Mouse (Mus musculus) lung, embryonic 14.5 days (tissue): ENCODE data around the gene Zfp983. TPM values are rescaled to one million over a fixed set of nuclear protein-coding genes. Genes with fewer than 3 reads are reported as not detected.
"Not testable (repeated sequence)": the region's sequence is repeated elsewhere in the genome, so short reads cannot be mapped to it uniquely, and the experiment has no call there.

Experiments used
- ATAC-seq: fragments of 200-750 bp; cut with Nextera tagmentation; 2 replicates; pipeline ENCODE4 v1.8.0; 2017; ENCODE audit warnings: mild to moderate bottlenecking, moderate TSS enrichment, moderate library complexity; ENCODE audit not compliant: insufficient read depth
- DNase-seq: peaks from one replicate; pipeline ENCODE4 v3.0.0-alpha.2; 2015
- H3K27ac ChIP-seq: fragments of 300-500 bp; sonication (generic); 2 replicates; pipeline ENCODE4 v1.5.1; 2014; ENCODE audit warnings: low read depth, mild to moderate bottlenecking, moderate library complexity
- H3K27me3 ChIP-seq: fragments of 300-500 bp; sonication (generic); 2 replicates; pipeline ENCODE4 v1.6.1; 2014; ENCODE audit warnings: low read length, control low read depth; ENCODE audit not compliant: insufficient read depth
- H3K36me3 ChIP-seq: fragments of 300-500 bp; sonication (generic); 2 replicates; pipeline ENCODE4 v1.6.1; 2014; ENCODE audit warnings: control low read depth; ENCODE audit not compliant: insufficient read depth
- H3K4me1 ChIP-seq: fragments of 300-500 bp; sonication (generic); 2 replicates; pipeline ENCODE4 v1.6.1; 2014; ENCODE audit warnings: antibody characterized with exemption, control low read depth; ENCODE audit not compliant: insufficient read depth
- H3K4me2 ChIP-seq: fragments of 300-500 bp; sonication (generic); 2 replicates; pipeline ENCODE4 v1.6.1; 2014; ENCODE audit warnings: mild to moderate bottlenecking
- H3K4me3 ChIP-seq: fragments of 300-500 bp; sonication (generic); 2 replicates; pipeline ENCODE4 v1.5.1; 2014; ENCODE audit warnings: low read depth, low read length
- H3K9ac ChIP-seq: fragments of 300-500 bp; sonication (generic); 2 replicates; pipeline ENCODE4 v1.6.1; 2014
- H3K9me3 ChIP-seq: fragments of 300-500 bp; sonication (generic); 2 replicates; pipeline ENCODE4 v1.6.1; 2016; ENCODE audit warnings: low read depth, low read length, control low read depth
- CTCF ChIP-seq: IDR thresholded peaks from 2 replicates; pipeline ENCODE4 v1.5.1; 2016; ENCODE audit warnings: antibody characterized with exemption, low read depth
- WGBS: fragments of 180-500 bp; shearing (Covaris S2); extraction: QIAGEN DNeasy Blood & Tissue Kit; methylation state at CpG from one replicate; pipeline ENCODE4 v1.1.7; 2014; 5-methylcytosine and 5-hydroxymethylcytosine counted together
- polyA plus RNA-seq: library from polyadenylated mRNA; unstranded; fragments of >200 nt; fragmentation: Nextera tagmentation; extraction: Ambion mirVana; gene quantifications from 2 replicates; pipeline ENCODE4 v1.2.1, GENCODE M21; 2014

Gene Zfp983
- polyA plus RNA-seq, result 2.9 and 4.3 TPM in 2 replicates

GRCm38 (mm10) chr17:21650364-21650907 is at the start of gene Zfp983:
Gene Zfp983 (plus strand): TSS chr17:21650624.
- H3K4me1 ChIP-seq, H3K9me3 ChIP-seq, H3K36me3 ChIP-seq, H3K27me3 ChIP-seq: not testable (repeated sequence)
- ATAC-seq (peak; percentile 100), DNase-seq (peak; percentile 92)
- H3K4me3 ChIP-seq, result peak within 1 kb of the TSS; percentile 42
- H3K9ac ChIP-seq, result peak within 1 kb of the TSS; percentile 36; the same call in 1 of the 2 replicates
- H3K4me2 ChIP-seq, result peak within 1 kb of the TSS; percentile 54
- H3K27ac ChIP-seq, result peak within 1 kb of the TSS; percentile 65
- WGBS, result under 1% methylated on average over 17 of the region's 17 CpGs

- H3K27me3 ChIP-seq, result no peaks in the 10 kb centered on the region
- H3K9ac ChIP-seq, result no peak overlapping the region
- no peaks in the 10 kb centered on the region for H3K9me3 ChIP-seq
- ATAC-seq (no peak), DNase-seq (no peak)
- H3K4me2 ChIP-seq, result no peak overlapping the region
- WGBS, result 71% methylated on average over 3 of the region's 3 CpGs
- H3K36me3 ChIP-seq, result no peaks in the 10 kb centered on the region
- no peaks in the 10 kb centered on the region for H3K4me1 ChIP-seq
- no peak for TF ChIP-seq CTCF
- no peak overlapping the region for H3K27ac ChIP-seq
- H3K4me3 ChIP-seq, result no peak overlapping the region
Observed at GRCm38 (mm10) chr17:21616356-21616755, 34.1 kb upstream of the Zfp983 start.

GRCm38 (mm10) chr17:21617352-21617751 is 33.1 kb upstream of the Zfp983 start:
- no peak for TF ChIP-seq CTCF
- Histone ChIP-seq H3K4me2 (peak overlapping the region; percentile 15; the same call in 1 of the 2 replicates), H3K9ac (no peak overlapping the region), H3K27ac (no peak overlapping the region), H3K27me3 (no peaks in the 10 kb centered on the region), H3K4me3 (no peak overlapping the region), H3K36me3 (no peaks in the 10 kb centered on the region), H3K4me1 (no peaks in the 10 kb centered on the region), H3K9me3 (no peaks in the 10 kb centered on the region)
- DNase-seq (no peak), ATAC-seq (no peak)
- 9% methylated on average over 9 of the region's 9 CpGs for WGBS

GRCm38 (mm10) chr17:21623647-21624046 is 26.8 kb upstream of the Zfp983 start:
- Histone ChIP-seq H3K9ac (no peak overlapping the region), H3K9me3 (no peaks in the 10 kb centered on the region), H3K27me3 (no peaks in the 10 kb centered on the region), H3K4me2 (no peak overlapping the region), H3K36me3 (no peaks in the 10 kb centered on the region), H3K27ac (no peak overlapping the region), H3K4me3 (no peak overlapping the region), H3K4me1 (no peaks in the 10 kb centered on the region)
- DNase-seq, result no peak
- no peak for ATAC-seq
- WGBS, result 0% methylated on average over 1 of the region's 3 CpGs
- TF ChIP-seq CTCF, result no peak

GRCm38 (mm10) chr17:21635758-21636157 is 14.7 kb upstream of the Zfp983 start:
- not testable (repeated sequence) for H3K4me1 ChIP-seq, H3K4me2 ChIP-seq, H3K36me3 ChIP-seq, DNase-seq, H3K27ac ChIP-seq, ATAC-seq, H3K9ac ChIP-seq, H3K27me3 ChIP-seq, H3K9me3 ChIP-seq, H3K4me3 ChIP-seq
- whole genome bisulfite sequencing, result 54% methylated on average over 4 of the region's 4 CpGs

- no peak overlapping the region for H3K27ac ChIP-seq
- no peaks in the 10 kb centered on the region for H3K9me3 ChIP-seq
- H3K9ac ChIP-seq, result no peak overlapping the region
- no peaks in the 10 kb centered on the region for H3K36me3 ChIP-seq
- DNase-seq, result peak; percentile 1
- WGBS, result 40% methylated on average over 3 of the region's 3 CpGs
- no peak for ATAC-seq
- H3K4me3 ChIP-seq, result no peak overlapping the region
- H3K4me1 ChIP-seq, result no peaks in the 10 kb centered on the region
- no peaks in the 10 kb centered on the region for H3K27me3 ChIP-seq
- H3K4me2 ChIP-seq, result no peak overlapping the region
- no peak for TF ChIP-seq CTCF
Observed at GRCm38 (mm10) chr17:21648791-21649190, 1.6 kb upstream of the Zfp983 start.

- H3K36me3 ChIP-seq, result no peaks in the 10 kb centered on the region
- WGBS, result 26% methylated on average over 2 of the region's 2 CpGs
- H3K27ac ChIP-seq, result peak overlapping the region; percentile 56
- peak overlapping the region; percentile 54 for H3K4me2 ChIP-seq
- peak overlapping the region; percentile 42 for H3K4me3 ChIP-seq
- no peaks in the 10 kb centered on the region for H3K4me1 ChIP-seq
- H3K27me3 ChIP-seq, result no peaks in the 10 kb centered on the region
- 0 out of 2 replicates have a peak overlapping the region, but pooled peaks have one; percentile 36 for H3K9ac ChIP-seq
- no peaks in the 10 kb centered on the region for H3K9me3 ChIP-seq
- peak; percentile 74 for DNase-seq
- TF ChIP-seq CTCF, result peak; percentile 47; the same call in 1 of the 2 replicates
- peak; percentile 52 for ATAC-seq
Observed at GRCm38 (mm10) chr17:21649936-21650335, 488 bp upstream of the Zfp983 start.

GRCm38 (mm10) chr17:21678826-21679225 is 28.4 kb downstream of the Zfp983 start:
- H3K27me3 ChIP-seq, H3K27ac ChIP-seq, DNase-seq, H3K36me3 ChIP-seq, H3K9me3 ChIP-seq, ATAC-seq, H3K4me1 ChIP-seq, H3K4me2 ChIP-seq, H3K9ac ChIP-seq, H3K4me3 ChIP-seq: not testable (repeated sequence)
- 20% methylated on average over 1 of the region's 1 CpGs for WGBS
